Mouse (Mus musculus) liver, embryonic 14.5 days (tissue): ENCODE data around the gene Slc45a1.

Experiments
- CTCF ChIP-seq: IDR thresholded peaks from 2 replicates; pipeline ENCODE4 v1.5.1; 2016; ENCODE audit warnings: antibody characterized with exemption, low read depth, control low read depth
- EP300 ChIP-seq: IDR thresholded peaks from 2 replicates; pipeline ENCODE4 v1.6.1; 2016; ENCODE audit warnings: antibody characterized with exemption, low read depth

GRCm38 (mm10) chr4:150599119-150599992 is 52.6 kb downstream of the Slc45a1 start:
- TF ChIP-seq CTCF, result no peak
- no peak for TF ChIP-seq EP300
